Mouse (Mus musculus): ENCODE results near the gene Adcy5.

GRCm38 (mm10) chr16:35165361-35165760 is 10.7 kb downstream of the Adcy5 start:
- TF ChIP-seq POLR2A (IDR thresholded peaks at IDR 0.05; ENCODE audit: borderline replicate concordance, insufficient read depth, low read length), result no peak
- no peak for TF ChIP-seq CTCF (IDR thresholded peaks at IDR 0.05; ENCODE audit: borderline replicate concordance, insufficient read depth, low read depth, low read length)
